Mouse (Mus musculus) embryonic fibroblast, embryonic 13.5 days (primary cell): Measurements from ENCODE around the gene Robo2.

Source experiments
- CTCF ChIP-seq: IDR thresholded peaks from 2 replicates; pipeline ENCODE4 v1.5.1; 2011; ENCODE audit warnings: mild to moderate bottlenecking, control low read depth, low read length, moderate library complexity, borderline replicate concordance; ENCODE audit not compliant: insufficient read depth
- POLR2A ChIP-seq: IDR thresholded peaks from 2 replicates; pipeline ENCODE4 v1.6.1; 2011; ENCODE audit warnings: low read depth, mild to moderate bottlenecking, control low read depth, low read length, moderate library complexity

GRCm38 (mm10) chr16:74191621-74192020 is 220.0 kb downstream of the Robo2 start:
- TF ChIP-seq POLR2A (no peak), CTCF (no peak)
